Mouse (Mus musculus): ENCODE measurements around the gene Fam155a.

Fam155a gene

GRCm38 (mm10) chr8:9288015-9288729, 482.8 kb downstream of the Fam155a start:
- DNase-seq (ENCODE audit: low spot score in 2 of 2): no peak

- DNase-seq (ENCODE audit: low spot score in 2 of 2): no peak
These were observed 496.8 kb downstream of the Fam155a start for GRCm38 (mm10) chr8:9274117-9274516.

DNA sequence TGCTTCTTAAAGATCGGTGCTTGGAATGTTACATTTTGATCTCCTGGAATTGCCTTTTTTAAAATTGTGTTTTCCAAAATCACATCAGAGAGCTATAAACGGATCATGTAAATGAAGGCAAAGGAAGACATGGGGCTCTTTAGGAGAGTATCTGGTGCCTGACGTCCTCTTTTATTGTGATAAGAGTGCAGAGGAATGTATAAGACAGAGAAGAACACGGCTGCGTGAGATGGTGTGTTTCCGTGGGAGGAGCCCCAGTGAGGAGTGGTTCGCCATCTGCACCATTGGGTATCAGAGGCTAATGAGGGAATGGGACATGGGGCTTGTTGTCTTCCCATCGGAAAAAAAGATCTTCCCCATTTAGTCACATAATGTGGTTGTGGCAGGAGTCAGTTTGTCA, 506.6 kb downstream of the Fam155a start:
- DNase-seq (ENCODE audit: low spot score in 2 of 2): no peak

- DNase-seq (ENCODE audit: low spot score in 2 of 2): no peak
These were observed 509.4 kb downstream of the Fam155a start for GRCm38 (mm10) chr8:9261527-9261926.

GRCm38 (mm10) chr8:9255316-9255715, 515.6 kb downstream of the Fam155a start:
- DNase-seq (ENCODE audit: low spot score in 2 of 2): no peak

DNA sequence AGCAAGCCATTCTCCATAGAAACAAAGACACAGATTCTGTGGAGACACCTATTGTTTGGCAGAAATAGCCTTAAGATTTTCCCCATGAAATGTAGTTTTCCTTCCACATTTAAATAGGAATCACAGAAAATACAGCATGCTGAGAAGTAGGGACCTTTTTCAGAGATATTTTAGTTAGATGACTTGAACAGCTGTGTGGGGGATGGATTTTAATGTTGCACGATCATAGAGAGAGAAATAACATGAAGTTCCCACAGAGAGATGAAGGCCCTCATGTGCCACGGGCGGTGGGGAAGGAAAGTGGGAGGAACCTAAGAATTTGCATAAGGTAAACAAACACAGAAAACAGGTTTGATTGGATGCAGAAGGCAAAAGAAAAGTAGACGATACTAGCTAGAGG, 518.0 kb downstream of the Fam155a start:
- no peak for DNase-seq (ENCODE audit: low spot score in 2 of 2)

DNA sequence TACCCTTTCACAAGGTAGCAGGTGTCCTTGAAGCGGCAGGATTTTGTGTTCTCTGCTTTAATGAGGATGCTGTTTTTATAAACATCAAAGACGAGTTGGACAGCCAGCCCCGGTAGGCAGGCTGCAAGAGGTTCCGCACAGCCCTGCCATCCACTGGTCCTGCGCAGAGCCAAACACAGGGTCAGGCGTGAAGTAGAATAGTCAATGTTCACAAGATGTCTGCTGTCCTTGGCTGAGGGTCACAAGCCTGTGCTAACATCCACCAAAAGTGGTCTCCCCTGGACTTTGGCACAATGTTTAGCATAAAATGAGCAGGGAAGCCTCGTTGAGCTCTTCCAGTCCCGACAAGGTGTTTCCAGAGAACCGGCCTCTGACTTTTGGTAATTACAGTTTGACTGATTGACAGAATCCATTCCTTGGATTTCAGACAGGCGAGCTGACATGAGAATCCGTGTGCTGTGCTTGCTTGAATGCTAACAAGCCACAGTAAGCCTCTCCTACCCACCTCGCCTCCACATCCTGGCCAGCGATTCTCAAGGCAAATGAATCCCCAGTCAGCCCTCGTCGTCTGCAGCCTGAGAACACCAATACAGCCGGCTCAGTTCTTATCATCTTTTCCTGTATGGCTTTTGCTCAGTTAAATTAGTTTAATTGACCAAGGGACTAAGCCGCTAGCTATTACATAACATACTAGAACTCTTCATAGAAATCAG, 522.7 kb downstream of the Fam155a start:
- DNase-seq (ENCODE audit: low spot score in 2 of 2): no peak

DNA sequence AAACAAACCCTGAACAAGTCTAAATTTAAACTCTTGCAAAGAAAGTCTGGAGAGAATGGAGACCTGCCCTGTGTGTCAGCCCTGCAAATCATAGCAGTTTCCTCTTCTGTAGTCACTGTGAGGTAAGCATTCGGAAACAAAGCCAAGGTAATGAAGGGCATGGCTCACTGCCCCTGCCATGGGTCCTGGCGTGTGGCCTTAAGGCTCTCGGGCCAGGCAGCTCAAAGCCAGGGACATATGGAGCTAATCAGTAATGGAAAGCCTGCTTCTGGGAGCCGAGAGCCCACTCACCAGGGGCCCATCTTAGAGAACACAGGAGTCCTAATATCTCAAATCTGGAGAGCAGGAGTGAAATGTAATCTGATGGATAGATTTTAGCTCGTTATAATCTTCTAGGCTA, 525.0 kb downstream of the Fam155a start:
- no peak for DNase-seq (ENCODE audit: low spot score in 2 of 2)

DNA sequence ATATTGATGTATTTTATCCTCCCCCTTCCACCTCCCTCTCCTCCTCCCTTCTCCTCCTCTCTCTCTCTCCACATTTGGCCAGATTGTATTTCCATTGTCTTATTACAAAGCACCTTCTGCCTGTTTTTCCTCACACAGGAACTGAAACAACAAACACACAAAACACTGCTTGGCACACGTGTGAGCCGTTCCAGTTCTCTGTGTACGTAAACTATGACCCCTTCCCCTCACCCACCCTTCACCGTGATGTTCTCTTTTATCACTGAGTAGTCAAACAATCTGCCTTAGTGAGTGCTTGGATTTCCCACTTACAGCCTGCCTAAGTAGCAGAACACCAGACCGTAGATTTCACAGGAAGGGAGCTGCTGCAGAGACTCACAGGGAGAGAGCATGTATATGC, 530.0 kb downstream of the Fam155a start:
- no peak for DNase-seq (ENCODE audit: low spot score in 2 of 2)

GRCm38 (mm10) chr8:9239741-9240140, 531.2 kb downstream of the Fam155a start:
- DNase-seq (ENCODE audit: low spot score in 2 of 2): no peak

- no peak for DNase-seq (ENCODE audit: low spot score in 2 of 2)
These were observed 532.0 kb downstream of the Fam155a start for GRCm38 (mm10) chr8:9238974-9239373.

GRCm38 (mm10) chr8:9233326-9233919, 537.5 kb downstream of the Fam155a start:
- DNase-seq (ENCODE audit: low spot score in 2 of 2): peak in 1 of 2 experiments; percentile 24

DNA sequence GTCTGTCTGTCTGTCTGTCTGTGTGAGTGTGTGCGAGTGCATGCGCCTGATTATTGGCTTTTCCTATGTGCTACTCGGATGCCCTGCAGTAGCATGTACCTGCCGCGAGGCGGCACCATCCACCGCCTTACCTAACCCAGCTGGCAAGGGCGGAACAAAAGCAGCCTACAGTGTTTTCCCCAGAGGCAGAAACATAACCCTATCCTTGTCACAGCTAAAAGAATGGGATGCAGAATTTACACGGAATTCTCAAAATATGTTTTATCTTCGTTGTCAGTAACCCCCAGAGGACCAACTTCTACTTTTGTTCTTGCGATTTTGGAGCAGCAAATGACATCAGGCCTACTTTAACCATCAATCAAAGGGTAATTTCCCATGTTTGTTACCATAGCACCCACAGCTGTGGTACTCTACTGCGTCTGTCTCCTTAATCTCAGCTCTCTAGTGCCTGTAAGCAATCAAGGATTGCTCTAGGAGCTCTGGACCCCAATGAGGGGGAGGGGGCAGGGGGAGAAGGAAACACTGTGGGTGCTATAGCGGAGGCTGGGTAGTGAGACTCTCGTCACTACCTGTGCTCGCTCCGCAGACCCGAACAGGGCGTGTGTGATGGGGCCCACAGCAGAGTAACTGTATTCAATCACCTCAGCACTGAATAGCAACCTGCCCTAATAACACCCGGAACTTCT, 543.0 kb downstream of the Fam155a start:
- DNase-seq (ENCODE audit: low spot score in 2 of 2): no peak

GRCm38 (mm10) chr8:9226767-9227166, 544.2 kb downstream of the Fam155a start:
- DNase-seq (ENCODE audit: low spot score in 2 of 2): no peak

- DNase-seq (ENCODE audit: low spot score in 2 of 2): no peak
These were observed 559.2 kb downstream of the Fam155a start for GRCm38 (mm10) chr8:9211751-9212150.

- DNase-seq (ENCODE audit: low spot score in 2 of 2): no peak
These were observed 563.4 kb downstream of the Fam155a start for GRCm38 (mm10) chr8:9207505-9208051.

DNA sequence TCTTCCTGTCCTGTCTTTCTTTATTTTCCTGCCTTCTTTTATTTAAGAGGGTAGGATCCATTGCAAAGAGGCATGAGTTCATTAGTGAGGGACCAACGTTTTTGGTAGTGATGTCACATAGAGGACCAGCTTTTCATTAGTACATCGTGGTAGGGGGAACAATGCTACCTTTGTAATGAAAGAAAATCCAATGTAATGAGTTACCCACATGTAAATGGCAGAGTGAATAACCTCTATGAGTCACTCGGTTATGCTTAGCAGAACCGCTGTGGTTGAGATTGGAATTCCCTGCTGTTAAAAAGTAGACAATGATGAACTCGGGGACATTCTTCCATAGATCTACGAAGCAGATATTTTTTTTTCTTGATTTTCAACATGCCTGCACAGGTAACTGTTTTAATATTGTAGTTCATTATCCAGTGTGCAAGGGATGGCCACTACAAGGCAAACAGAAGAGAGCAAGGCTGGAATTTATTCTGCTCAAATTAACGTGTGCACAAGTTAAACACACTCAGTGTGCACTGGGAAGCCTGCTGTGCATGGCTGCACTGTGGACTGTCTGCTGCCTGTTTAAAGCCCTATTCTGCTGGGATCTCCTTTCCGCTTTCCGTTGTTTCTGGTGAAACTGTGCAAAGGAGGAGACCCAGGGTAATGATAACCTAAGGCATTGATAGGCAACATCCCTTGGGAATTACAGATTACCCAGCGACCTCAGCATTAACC, 566.5 kb downstream of the Fam155a start:
- no peak for DNase-seq (ENCODE audit: low spot score in 2 of 2)

DNA sequence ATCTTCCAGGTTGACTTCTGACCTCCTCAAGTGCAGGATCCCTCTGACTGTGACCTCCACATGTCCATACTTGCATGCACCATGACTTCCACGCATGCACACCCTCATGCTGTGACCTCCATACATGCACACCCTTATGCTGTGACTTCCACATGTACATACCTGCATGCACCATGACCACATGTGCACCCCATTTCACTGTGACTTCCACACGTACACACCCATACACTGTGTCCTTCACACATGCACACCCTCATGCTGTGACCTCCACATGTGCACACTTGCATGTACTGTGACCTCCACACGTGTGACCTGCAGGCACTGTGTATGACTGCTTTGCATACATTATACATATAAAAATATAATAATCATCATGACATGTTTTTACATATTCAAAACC, 570.9 kb downstream of the Fam155a start:
- DNase-seq (ENCODE audit: low spot score in 2 of 2): no peak

- no peak for DNase-seq (ENCODE audit: low spot score in 2 of 2)
These were observed 579.3 kb downstream of the Fam155a start for GRCm38 (mm10) chr8:9191682-9192081.

- DNase-seq (ENCODE audit: low spot score in 2 of 2): no peak
These were observed 582.3 kb downstream of the Fam155a start for GRCm38 (mm10) chr8:9188616-9189015.

- DNase-seq (ENCODE audit: low spot score in 2 of 2): no peak
These were observed 585.8 kb downstream of the Fam155a start for GRCm38 (mm10) chr8:9185200-9185599.

Data from natural killer cell, adult 2 months (primary cell).